Mouse (Mus musculus): ENCODE data around the gene Cyp4v3. TPM values are rescaled to one million over a fixed set of nuclear protein-coding genes. Genes with fewer than 3 reads are reported as not detected.

Cyp4v3 gene
- polyA plus RNA-seq, 1 experiment = 7.4 TPM

GRCm38 (mm10) chr8:45281630-45282029, 51.4 kb downstream of the Cyp4v3 start:
- no peak overlapping the region for H3K4me3 ChIP-seq (ENCODE audit: insufficient read depth, low read length)
- TF ChIP-seq CTCF (IDR thresholded peaks at IDR 0.05; ENCODE audit: borderline replicate concordance, insufficient read depth, low read length) (no peak), POLR2A (IDR thresholded peaks at IDR 0.05; ENCODE audit: low read depth, low read length) (no peak)
- no peak overlapping the region for H3K27ac ChIP-seq (ENCODE audit: insufficient read depth, low read length)
- no peaks in the 10 kb centered on the region; the same call in 1 of the 2 replicates for H3K4me1 ChIP-seq (ENCODE audit: control insufficient read depth, insufficient read depth, low read length)

- Histone ChIP-seq H3K4me1 (ENCODE audit: control insufficient read depth, insufficient read depth, low read length) (no peaks in the 10 kb centered on the region), H3K27ac (ENCODE audit: insufficient read depth, low read length) (no peak overlapping the region), H3K4me3 (ENCODE audit: insufficient read depth, low read length) (no peak overlapping the region)
- TF ChIP-seq CTCF (IDR thresholded peaks at IDR 0.05; ENCODE audit: borderline replicate concordance, insufficient read depth, low read length) (no peak), POLR2A (IDR thresholded peaks at IDR 0.05; ENCODE audit: low read depth, low read length) (no peak)
Measured at GRCm38 (mm10) chr8:45277453-45277852, 55.6 kb downstream of the Cyp4v3 start.

- Histone ChIP-seq H3K4me3 (ENCODE audit: insufficient read depth, low read length) (no peak overlapping the region), H3K27ac (ENCODE audit: insufficient read depth, low read length) (no peak overlapping the region), H3K4me1 (ENCODE audit: control insufficient read depth, insufficient read depth, low read length) (no peaks in the 10 kb centered on the region)
- TF ChIP-seq CTCF (IDR thresholded peaks at IDR 0.05; ENCODE audit: borderline replicate concordance, insufficient read depth, low read length) (no peak), POLR2A (IDR thresholded peaks at IDR 0.05; ENCODE audit: low read depth, low read length) (no peak)
Measured at GRCm38 (mm10) chr8:45274317-45274716, 58.7 kb downstream of the Cyp4v3 start.

GRCm38 (mm10) chr8:45269056-45269455, 64.0 kb downstream of the Cyp4v3 start:
- Histone ChIP-seq H3K4me3 (ENCODE audit: insufficient read depth, low read length) (no peak overlapping the region), H3K4me1 (ENCODE audit: control insufficient read depth, insufficient read depth, low read length) (no peaks in the 10 kb centered on the region), H3K27ac (ENCODE audit: insufficient read depth, low read length) (no peak overlapping the region)
- TF ChIP-seq POLR2A (IDR thresholded peaks at IDR 0.05; ENCODE audit: low read depth, low read length) (no peak), CTCF (IDR thresholded peaks at IDR 0.05; ENCODE audit: borderline replicate concordance, insufficient read depth, low read length) (no peak)

- TF ChIP-seq POLR2A (IDR thresholded peaks at IDR 0.05; ENCODE audit: low read depth, low read length) (no peak), CTCF (IDR thresholded peaks at IDR 0.05; ENCODE audit: borderline replicate concordance, insufficient read depth, low read length) (no peak)
- H3K4me1 ChIP-seq (ENCODE audit: control insufficient read depth, insufficient read depth, low read length) = no peaks in the 10 kb centered on the region
- no peak overlapping the region for H3K27ac ChIP-seq (ENCODE audit: insufficient read depth, low read length)
- no peak overlapping the region for H3K4me3 ChIP-seq (ENCODE audit: insufficient read depth, low read length)
Measured at GRCm38 (mm10) chr8:45268485-45268884, 64.5 kb downstream of the Cyp4v3 start.

- TF ChIP-seq CTCF (IDR thresholded peaks at IDR 0.05; ENCODE audit: borderline replicate concordance, insufficient read depth, low read length) (no peak), POLR2A (IDR thresholded peaks at IDR 0.05; ENCODE audit: low read depth, low read length) (no peak)
- Histone ChIP-seq H3K4me1 (ENCODE audit: control insufficient read depth, insufficient read depth, low read length) (no peaks in the 10 kb centered on the region), H3K27ac (ENCODE audit: insufficient read depth, low read length) (no peak overlapping the region), H3K4me3 (ENCODE audit: insufficient read depth, low read length) (no peak overlapping the region)
Measured at GRCm38 (mm10) chr8:45267611-45268391, 65.2 kb downstream of the Cyp4v3 start.

GRCm38 (mm10) chr8:45266993-45267392, 66.0 kb downstream of the Cyp4v3 start:
- TF ChIP-seq POLR2A (IDR thresholded peaks at IDR 0.05; ENCODE audit: low read depth, low read length) (no peak), CTCF (IDR thresholded peaks at IDR 0.05; ENCODE audit: borderline replicate concordance, insufficient read depth, low read length) (no peak)
- Histone ChIP-seq H3K4me3 (ENCODE audit: insufficient read depth, low read length) (no peak overlapping the region), H3K4me1 (ENCODE audit: control insufficient read depth, insufficient read depth, low read length) (no peaks in the 10 kb centered on the region), H3K27ac (ENCODE audit: insufficient read depth, low read length) (no peak overlapping the region)

- TF ChIP-seq CTCF (IDR thresholded peaks at IDR 0.05; ENCODE audit: borderline replicate concordance, insufficient read depth, low read length) (no peak), POLR2A (IDR thresholded peaks at IDR 0.05; ENCODE audit: low read depth, low read length) (no peak)
- Histone ChIP-seq H3K4me3 (ENCODE audit: insufficient read depth, low read length) (no peak overlapping the region), H3K27ac (ENCODE audit: insufficient read depth, low read length) (no peak overlapping the region), H3K4me1 (ENCODE audit: control insufficient read depth, insufficient read depth, low read length) (no peaks in the 10 kb centered on the region)
Measured at GRCm38 (mm10) chr8:45264918-45265317, 68.1 kb downstream of the Cyp4v3 start.

- Histone ChIP-seq H3K27ac (ENCODE audit: insufficient read depth, low read length) (no peak overlapping the region), H3K4me1 (ENCODE audit: control insufficient read depth, insufficient read depth, low read length) (peaks cover 2% of the 10 kb centered on the region; the same call in 1 of the 2 replicates), H3K4me3 (ENCODE audit: insufficient read depth, low read length) (no peak overlapping the region)
- TF ChIP-seq POLR2A (IDR thresholded peaks at IDR 0.05; ENCODE audit: low read depth, low read length) (no peak), CTCF (IDR thresholded peaks at IDR 0.05; ENCODE audit: borderline replicate concordance, insufficient read depth, low read length) (no peak)
Measured at GRCm38 (mm10) chr8:45262851-45263250, 70.2 kb downstream of the Cyp4v3 start.

- Histone ChIP-seq H3K27ac (ENCODE audit: insufficient read depth, low read length) (no peak within 1 kb of the TSS), H3K4me3 (ENCODE audit: insufficient read depth, low read length) (no peak within 1 kb of the TSS), H3K4me1 (ENCODE audit: control insufficient read depth, insufficient read depth, low read length) (peaks cover 2% of the 10 kb centered on the region; the same call in 1 of the 2 replicates)
- TF ChIP-seq CTCF (IDR thresholded peaks at IDR 0.05; ENCODE audit: borderline replicate concordance, insufficient read depth, low read length) = no peak
- no peak for TF ChIP-seq POLR2A (IDR thresholded peaks at IDR 0.05; ENCODE audit: low read depth, low read length)
Measured at GRCm38 (mm10) chr8:45261920-45262319, 71.1 kb downstream of the Cyp4v3 start, which contains the start of gene F11. F11 (minus strand) TSS chr8:45262031.
